ENCODE assay signal across 23 mouse cellular contexts in the genomic region with DNA sequence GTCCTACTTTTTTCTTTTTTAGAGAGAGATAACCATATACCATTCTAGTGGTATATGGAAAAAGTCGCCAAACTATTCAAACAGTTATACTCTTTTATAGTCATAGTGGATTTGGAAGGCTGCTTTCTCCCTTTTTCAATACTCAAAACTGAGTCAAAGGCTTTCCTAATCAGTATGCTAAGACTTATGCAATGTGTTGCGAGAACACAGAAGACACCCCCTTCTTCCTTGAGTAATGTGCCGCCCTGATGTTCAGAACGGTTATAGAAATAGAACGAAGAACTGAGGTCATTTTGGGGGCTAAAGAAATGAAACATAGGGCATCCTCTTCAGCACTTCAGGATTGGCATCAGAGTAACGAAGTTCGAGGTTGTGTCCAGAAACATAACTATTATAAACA.
DNase-seq lines count a peak whose midpoint lies in the region; ATAC-seq and TF ChIP-seq lines count a peak whose summit lies in the region.
"Had no signal": no experiment of that assay in that cellular context is flagged by ENCODE, and none has a peak within 500 bp of the region (broad histone marks: within the 10 kb centered on the region; RNA-seq: fewer than 3 reads in every experiment).

No protein-coding gene starts in this region.

- no peak overlapping the region for H3K9ac ChIP-seq in midbrain, embryonic 13.5 days (replicated peaks)
- H3K9ac ChIP-seq in midbrain, embryonic 14.5 days (replicated peaks; ENCODE audit: low read length), result no peak overlapping the region
- H3K9ac ChIP-seq: embryonic facial prominence, embryonic 12.5 days; forebrain, embryonic 12.5 days had no signal

- DNase-seq in layer of hippocampus, adult 2 months (ENCODE audit: low spot score in 2 of 2), result no peak
- DNase-seq in layer of hippocampus, adult 18-20 months (ENCODE audit: low spot score in 2 of 2), result no peak
- DNase-seq in midbrain, embryonic 14.5 days, result no peak
- DNase-seq in testis, postnatal 10 days (ENCODE audit: low spot score), result no peak
- DNase-seq in adipocyte (ENCODE audit: low spot score), result no peak
- DNase-seq: adrenal gland, adult 8-10 months; adrenal gland, postnatal 36 days; cerebellum, adult 11-12 months; cerebellum, adult 9-10 months; cerebellum, postnatal 25 days; gastrocnemius, adult 2 months; gastrocnemius, postnatal 36 days; heart, adult 18-20 months; heart, postnatal 10 days; heart, postnatal 4 days had no signal

- no peak overlapping the region for H3K4me3 ChIP-seq in layer of hippocampus, adult 2 months
- H3K4me3 ChIP-seq in midbrain, embryonic 13.5 days (replicated peaks), result no peak overlapping the region
- no peak overlapping the region for H3K4me3 ChIP-seq in midbrain, embryonic 14.5 days (replicated peaks; ENCODE audit: low read depth, low read length)
- H3K4me3 ChIP-seq: embryonic facial prominence, embryonic 12.5 days; forebrain, embryonic 12.5 days; gastrocnemius, adult 2 months; heart, embryonic 10.5 days had no signal

- TF ChIP-seq CTCF in layer of hippocampus, adult 2 months (conservative IDR thresholded peaks at IDR 0.05), result no peak

- no peak overlapping the region for H3K4me2 ChIP-seq in midbrain, embryonic 13.5 days (replicated peaks)
- H3K4me2 ChIP-seq in midbrain, embryonic 14.5 days (ENCODE audit: low read length), result no peak overlapping the region
- H3K4me2 ChIP-seq: embryonic facial prominence, embryonic 12.5 days; forebrain, embryonic 12.5 days had no signal

- peak overlapping the region; percentile 43; the same call in 1 of the 2 replicates for H3K27ac ChIP-seq in layer of hippocampus, adult 2 months
- 0 out of 2 replicates have a peak overlapping the region, but pooled peaks have one; percentile 5 for H3K27ac ChIP-seq in midbrain, embryonic 13.5 days
- no peak overlapping the region for H3K27ac ChIP-seq in midbrain, embryonic 14.5 days (replicated peaks; ENCODE audit: low read depth, low read length)
- H3K27ac ChIP-seq: embryonic facial prominence, embryonic 12.5 days; gastrocnemius, adult 2 months; heart, embryonic 10.5 days had no signal

- H3K4me1 ChIP-seq in midbrain, embryonic 13.5 days (replicated peaks), result peaks cover 43% of the 10 kb centered on the region
- H3K4me1 ChIP-seq in midbrain, embryonic 14.5 days (ENCODE audit: control insufficient read depth, insufficient read depth, low read length), result peaks cover 30% of the 10 kb centered on the region

- H3K27me3 ChIP-seq in midbrain, embryonic 13.5 days, result no peaks in the 10 kb centered on the region
- H3K27me3 ChIP-seq in midbrain, embryonic 14.5 days (ENCODE audit: control insufficient read depth, insufficient read depth, low read length), result no peaks in the 10 kb centered on the region
- H3K27me3 ChIP-seq: embryonic facial prominence, embryonic 12.5 days; forebrain, embryonic 12.5 days had no signal

- no peak for ATAC-seq in midbrain, embryonic 13.5 days
- ATAC-seq in midbrain, embryonic 14.5 days (ENCODE audit: low FRiP score, low TSS enrichment), result no peak
- peak; percentile 71 for ATAC-seq in granulocyte monocyte progenitor cell, adult 5-6 weeks (replicated peaks; ENCODE audit: poor library complexity, severe bottlenecking)
- ATAC-seq: forebrain, embryonic 16.5 days; hindbrain, embryonic 16.5 days; inflammation-experienced regulatory T-cells, adult 6 months had no signal

- WGBS in midbrain, embryonic 13.5 days, result 55% methylated on average over 7 of the region's 7 CpGs
- WGBS in midbrain, embryonic 14.5 days, result 45% methylated on average over 7 of the region's 7 CpGs

- H3K36me3 ChIP-seq in midbrain, embryonic 13.5 days, result 0 out of 2 replicates have a peak, but pooled peaks cover 4% of the 10 kb centered on the region
- no peaks in the 10 kb centered on the region for H3K36me3 ChIP-seq in midbrain, embryonic 14.5 days (ENCODE audit: control insufficient read depth, insufficient read depth, low read length)
- H3K36me3 ChIP-seq: embryonic facial prominence, embryonic 12.5 days; heart, embryonic 10.5 days had no signal

- no peaks in the 10 kb centered on the region for H3K9me3 ChIP-seq in midbrain, embryonic 13.5 days
- H3K9me3 ChIP-seq in midbrain, embryonic 14.5 days (ENCODE audit: control insufficient read depth, low read length), result no peaks in the 10 kb centered on the region
- H3K9me3 ChIP-seq: embryonic facial prominence, embryonic 12.5 days; forebrain, embryonic 12.5 days; heart, embryonic 10.5 days had no signal
